Mouse (Mus musculus) neural tube, embryonic 15.5 days (tissue): ENCODE results near the gene Atf6. TPM values are rescaled to one million over a fixed set of nuclear protein-coding genes. Genes with fewer than 3 reads are reported as not detected.

Source experiments
- ATAC-seq: fragments of 200-750 bp; cut with Nextera tagmentation; 2 replicates; pipeline ENCODE4 v1.8.0; 2017; ENCODE audit warnings: mild to moderate bottlenecking, moderate TSS enrichment, moderate library complexity; ENCODE audit not compliant: low FRiP score
- H3K27ac ChIP-seq: fragments of 300-500 bp; sonication (generic); replicated peaks from 2 replicates; pipeline ENCODE4 v1.5.1; 2015; ENCODE audit warnings: mild to moderate bottlenecking, inconsistent platforms
- H3K27me3 ChIP-seq: fragments of 300-500 bp; sonication (generic); replicated peaks from 2 replicates; pipeline ENCODE4 v1.6.1; 2015; ENCODE audit warnings: inconsistent platforms
- H3K36me3 ChIP-seq: fragments of 300-500 bp; sonication (generic); 2 replicates; pipeline ENCODE4 v1.6.1; 2015; ENCODE audit warnings: inconsistent platforms
- H3K4me1 ChIP-seq: fragments of 300-500 bp; sonication (generic); 2 replicates; pipeline ENCODE4 v1.6.1; 2015; ENCODE audit warnings: inconsistent platforms
- H3K4me2 ChIP-seq: fragments of 300-500 bp; sonication (generic); 2 replicates; pipeline ENCODE4 v1.6.1; 2015; ENCODE audit warnings: inconsistent platforms, mild to moderate bottlenecking, moderate library complexity
- H3K4me3 ChIP-seq: fragments of 300-500 bp; sonication (generic); replicated peaks from 2 replicates; pipeline ENCODE4 v1.5.1; 2015; ENCODE audit warnings: mild to moderate bottlenecking, inconsistent platforms
- H3K9ac ChIP-seq: fragments of 300-500 bp; sonication (generic); replicated peaks from 2 replicates; pipeline ENCODE4 v1.6.1; 2015; ENCODE audit warnings: mild to moderate bottlenecking, inconsistent platforms
- H3K9me3 ChIP-seq: fragments of 300-500 bp; sonication (generic); replicated peaks from 2 replicates; pipeline ENCODE4 v1.6.1; 2016; ENCODE audit warnings: inconsistent platforms
- WGBS: fragments of 180-500 bp; shearing (Covaris S2); methylation state at CpG from one replicate; pipeline ENCODE4 v1.1.7; 2015; ENCODE audit warnings: mixed read lengths; 5-methylcytosine and 5-hydroxymethylcytosine counted together
- polyA plus RNA-seq: library from polyadenylated mRNA; unstranded; fragments of >200 nt; fragmentation: Nextera tagmentation; extraction: Ambion mirVana; gene quantifications from 2 replicates; pipeline ENCODE4 v1.2.1, GENCODE M21; 2015

Atf6 gene
- polyA plus RNA-seq, 1 experiment from 2014 or later = 7.2 TPM

DNA sequence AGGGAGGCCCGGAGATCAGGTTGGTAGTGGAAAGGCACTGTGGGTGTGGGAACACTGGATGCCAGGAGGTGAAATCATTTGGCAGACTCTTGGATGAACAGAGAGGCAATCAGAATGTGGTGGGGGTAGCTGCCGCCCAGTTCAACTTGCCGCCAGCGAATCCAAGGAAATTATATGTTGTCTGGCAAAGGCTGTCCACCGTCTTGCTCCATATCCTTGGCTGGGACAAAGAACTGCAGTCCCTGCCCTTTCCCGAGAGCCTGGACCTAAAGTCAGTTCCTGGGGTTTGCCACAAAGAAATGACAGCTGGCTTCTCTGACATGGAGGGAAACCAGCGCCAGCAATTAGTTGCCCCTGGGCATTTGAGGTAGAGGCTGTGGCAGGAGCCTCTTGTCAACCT, 202.4 kb downstream of the Atf6 start:
- 74% methylated on average over 7 of the region's 7 CpGs for WGBS

DNA sequence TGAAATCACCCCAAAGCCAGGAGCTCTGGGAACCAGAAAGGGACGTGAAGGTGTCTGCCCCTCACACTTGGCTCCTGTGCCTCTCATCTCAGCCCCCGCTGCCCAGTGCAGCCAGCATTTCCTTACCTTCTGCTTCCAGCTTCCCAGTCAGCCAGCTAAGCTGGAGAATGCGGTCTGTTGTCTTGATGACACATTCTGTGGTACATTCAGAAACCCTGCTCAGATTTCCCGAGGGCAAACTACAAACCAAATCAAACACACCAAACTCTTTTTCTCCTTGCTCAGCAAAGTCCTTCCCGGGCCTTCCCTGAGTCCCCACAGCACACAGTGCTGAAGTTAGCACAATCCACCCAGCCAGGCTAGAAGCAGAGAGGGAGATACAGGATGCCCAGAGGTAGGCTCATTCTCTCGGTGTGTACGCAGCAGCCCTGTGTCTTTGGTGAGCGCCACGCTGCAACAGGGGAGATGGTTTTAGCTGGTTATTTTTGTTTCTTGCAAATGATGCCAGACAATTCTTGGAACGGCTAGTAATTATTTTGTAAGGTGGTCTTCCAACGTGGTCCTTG, 202.9 kb downstream of the Atf6 start:
- WGBS = 79% methylated on average over 11 of the region's 11 CpGs
- ATAC-seq = no peak
- 0 out of 2 replicates have a peak overlapping the region, but pooled peaks have one; percentile 5 for H3K27ac ChIP-seq
- H3K9me3 ChIP-seq = no peaks in the 10 kb centered on the region
- H3K9ac ChIP-seq = no peak overlapping the region
- peaks cover 5% of the 10 kb centered on the region; the same call in 1 of the 2 replicates for H3K36me3 ChIP-seq
- no peak overlapping the region for H3K4me2 ChIP-seq
- H3K4me3 ChIP-seq = no peak overlapping the region
- H3K27me3 ChIP-seq = no peaks in the 10 kb centered on the region
- no peaks in the 10 kb centered on the region for H3K4me1 ChIP-seq

More for the DNA sequence above, 202.4 kb downstream of the Atf6 start:
- H3K9me3 ChIP-seq = no peaks in the 10 kb centered on the region
- no peak overlapping the region for H3K4me3 ChIP-seq
- no peak overlapping the region for H3K9ac ChIP-seq
- peaks cover 9% of the 10 kb centered on the region; the same call in 1 of the 2 replicates for H3K36me3 ChIP-seq
- no peaks in the 10 kb centered on the region for H3K4me1 ChIP-seq
- ATAC-seq = no peak; the same call in 1 of the 2 replicates
- H3K27ac ChIP-seq = 0 out of 2 replicates have a peak overlapping the region, but pooled peaks have one; percentile 5
- H3K27me3 ChIP-seq = no peaks in the 10 kb centered on the region
- no peak overlapping the region for H3K4me2 ChIP-seq

DNA sequence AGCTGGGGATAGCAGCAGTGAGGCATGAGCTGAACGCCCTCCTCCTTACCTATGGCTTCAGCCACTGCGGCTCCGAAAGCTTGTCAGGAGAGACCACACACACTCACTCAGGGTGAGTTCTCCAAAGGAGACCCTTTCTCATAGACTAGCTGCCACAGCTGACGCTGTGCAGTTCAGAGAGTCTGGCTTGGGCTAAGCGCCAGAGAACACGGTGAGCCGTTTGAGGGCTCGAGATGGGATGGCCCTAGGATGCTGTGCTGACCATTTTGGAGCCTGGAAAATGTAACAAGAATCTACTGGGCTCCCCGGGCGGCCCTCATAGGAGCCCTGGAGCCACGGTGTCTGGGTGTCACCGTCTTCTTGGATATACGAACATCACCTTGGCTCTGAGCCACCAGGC, 208.3 kb downstream of the Atf6 start:
- Histone ChIP-seq H3K9ac (no peak overlapping the region), H3K27ac (no peak overlapping the region), H3K36me3 (no peaks in the 10 kb centered on the region), H3K4me1 (peaks cover 13% of the 10 kb centered on the region), H3K27me3 (no peaks in the 10 kb centered on the region), H3K4me2 (no peak overlapping the region), H3K9me3 (no peaks in the 10 kb centered on the region), H3K4me3 (no peak overlapping the region)
- WGBS = 86% methylated on average over 13 of the region's 13 CpGs
- ATAC-seq = no peak

DNA sequence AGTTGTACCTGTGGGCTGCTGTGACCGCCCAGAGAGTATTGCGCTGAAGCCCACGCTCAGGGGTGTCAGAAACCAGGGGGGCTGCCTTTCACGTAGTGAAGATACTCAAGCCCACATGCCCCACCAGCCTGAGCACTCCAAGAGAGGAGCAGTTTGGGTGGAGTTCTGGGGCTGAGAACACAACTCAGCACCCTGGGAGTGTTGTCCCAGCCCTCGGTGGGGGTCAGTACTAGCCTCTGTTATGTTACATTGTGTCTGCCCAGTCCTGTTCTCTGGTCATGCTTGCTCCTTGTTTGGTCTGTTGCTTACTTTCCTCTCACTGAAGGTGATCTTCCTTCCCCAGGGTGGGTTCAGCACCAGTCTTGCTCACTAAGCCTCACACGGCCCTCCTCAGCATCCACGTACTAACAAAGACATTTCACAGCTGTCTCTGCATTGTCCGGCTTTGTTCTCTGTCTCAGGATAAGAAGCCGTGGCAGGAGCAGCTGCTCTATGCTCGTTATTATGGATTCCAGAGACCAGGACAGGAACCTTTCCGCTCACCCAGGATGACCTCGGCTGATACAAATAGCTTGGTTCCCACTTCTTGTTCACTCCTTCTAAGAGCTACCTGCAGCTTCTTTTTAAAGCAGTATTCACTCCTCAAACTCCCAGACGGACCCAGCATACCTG, 209.8 kb downstream of the Atf6 start:
- 52% methylated on average over 13 of the region's 13 CpGs for WGBS

DNA sequence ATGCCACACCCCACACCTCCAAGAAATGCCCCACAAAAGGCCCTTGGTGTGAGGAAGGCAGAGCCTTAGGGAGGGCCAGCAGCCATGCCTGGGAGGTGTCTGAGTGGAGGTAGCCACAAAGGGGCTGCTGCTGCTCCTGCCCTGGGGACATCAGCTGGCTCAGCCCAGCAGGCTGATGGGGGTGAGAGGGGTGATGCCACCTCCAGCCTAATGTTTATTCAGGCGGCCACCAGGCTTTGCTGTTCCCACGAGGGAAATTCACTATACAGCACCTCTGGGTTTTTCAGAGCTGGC, 210.4 kb downstream of the Atf6 start:
- 27% methylated on average over 2 of the region's 2 CpGs for WGBS
- ATAC-seq = peak; percentile 10; the same call in 1 of the 2 replicates
- H3K27ac ChIP-seq = no peak overlapping the region

More for the DNA sequence above, 209.8 kb downstream of the Atf6 start:
- H3K4me3 ChIP-seq = no peak overlapping the region
- H3K27me3 ChIP-seq = no peaks in the 10 kb centered on the region
- H3K4me1 ChIP-seq = peaks cover 13% of the 10 kb centered on the region
- no peak overlapping the region for H3K27ac ChIP-seq
- H3K9ac ChIP-seq = no peak overlapping the region
- no peaks in the 10 kb centered on the region for H3K9me3 ChIP-seq
- no peak overlapping the region for H3K4me2 ChIP-seq
- H3K36me3 ChIP-seq = no peaks in the 10 kb centered on the region
- ATAC-seq = no peak

DNA sequence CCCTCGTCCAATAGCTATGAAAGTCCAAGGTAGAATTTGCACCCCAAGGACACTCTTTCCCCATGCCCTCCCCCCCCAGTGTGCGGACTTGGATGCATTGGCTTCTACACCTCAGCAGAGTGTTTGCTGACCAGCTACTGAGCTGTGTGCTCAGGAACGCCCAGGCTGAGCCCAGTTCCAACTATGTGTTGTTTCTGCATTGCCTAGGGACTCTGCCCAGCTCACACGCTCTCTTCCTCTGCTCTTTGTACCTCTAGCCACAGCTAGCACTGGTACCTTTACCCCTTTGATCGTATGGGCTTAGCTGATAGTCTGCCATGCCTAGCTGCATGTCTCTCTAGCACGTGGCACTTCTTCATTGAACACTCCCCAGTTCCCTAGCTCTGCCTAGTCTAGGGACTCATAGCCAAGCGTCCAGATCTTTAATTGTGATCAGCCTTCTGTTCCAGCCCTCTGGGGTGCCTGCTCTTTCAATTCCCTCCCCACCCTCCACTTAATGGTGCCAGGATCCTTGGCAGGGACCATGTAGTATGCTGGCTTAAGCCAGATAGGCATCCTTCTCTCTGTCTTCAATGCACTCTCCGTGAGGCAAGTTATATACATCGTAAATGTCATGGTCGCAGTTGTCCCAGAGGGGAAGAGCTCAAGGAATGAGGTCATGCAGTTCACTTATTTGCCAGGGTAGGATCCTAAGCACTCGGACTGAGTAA, 210.9 kb downstream of the Atf6 start:
- peak; percentile 17; the same call in 1 of the 2 replicates for ATAC-seq
- Histone ChIP-seq H3K9me3 (no peaks in the 10 kb centered on the region), H3K4me3 (no peak overlapping the region), H3K9ac (no peak overlapping the region), H3K27ac (no peak overlapping the region), H3K27me3 (no peaks in the 10 kb centered on the region), H3K36me3 (no peaks in the 10 kb centered on the region), H3K4me1 (peaks cover 13% of the 10 kb centered on the region), H3K4me2 (no peak overlapping the region)
- WGBS = 57% methylated on average over 11 of the region's 11 CpGs

More for the DNA sequence above, 210.4 kb downstream of the Atf6 start:
- Histone ChIP-seq H3K9me3 (no peaks in the 10 kb centered on the region), H3K9ac (no peak overlapping the region), H3K4me3 (no peak overlapping the region), H3K4me2 (no peak overlapping the region), H3K4me1 (peaks cover 13% of the 10 kb centered on the region), H3K36me3 (no peaks in the 10 kb centered on the region), H3K27me3 (no peaks in the 10 kb centered on the region)

DNA sequence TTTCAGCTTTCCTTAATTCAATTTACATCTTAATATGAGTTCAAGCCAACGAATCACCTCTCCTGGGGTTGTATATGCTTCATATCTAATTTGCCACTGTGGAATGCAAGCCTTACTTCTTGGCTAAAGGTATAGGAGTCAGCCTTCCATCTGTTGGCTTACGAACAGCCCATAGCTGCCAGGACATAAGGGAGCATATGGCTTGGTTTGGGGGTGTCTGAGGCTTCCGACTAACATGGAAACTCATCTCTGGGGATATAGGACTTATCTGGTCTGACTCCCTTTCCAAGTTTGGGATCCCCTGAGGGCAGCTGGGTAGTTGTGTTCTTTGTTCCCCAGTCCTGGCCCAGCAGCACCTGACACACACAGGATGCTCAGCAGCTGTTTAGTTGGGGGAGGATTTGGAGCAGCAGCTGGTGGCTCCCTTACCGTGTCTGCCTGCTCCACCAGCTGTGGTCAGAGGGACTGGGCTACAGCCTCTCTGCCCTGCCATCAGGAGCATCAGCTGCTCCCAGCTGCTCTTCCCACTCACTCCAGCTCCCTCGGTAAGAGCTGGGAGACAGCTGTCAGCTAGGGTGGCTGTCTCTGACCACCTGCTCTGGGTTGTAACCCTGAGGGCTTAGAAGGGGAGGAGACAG, 212.2 kb downstream of the Atf6 start:
- 46% methylated on average over 5 of the region's 5 CpGs for WGBS
- H3K4me3 ChIP-seq = no peak overlapping the region
- no peaks in the 10 kb centered on the region for H3K27me3 ChIP-seq
- peaks cover 13% of the 10 kb centered on the region for H3K4me1 ChIP-seq
- H3K9ac ChIP-seq = no peak overlapping the region
- ATAC-seq = no peak
- H3K36me3 ChIP-seq = no peaks in the 10 kb centered on the region
- no peaks in the 10 kb centered on the region for H3K9me3 ChIP-seq
- H3K4me2 ChIP-seq = no peak overlapping the region
- H3K27ac ChIP-seq = no peak overlapping the region

Other genes with a start within 250 kb of the Atf6 start
- 7.0 and 8.0 TPM in 2 replicates for gene Olfml2b, start 223.2 kb downstream of the Atf6 start, polyA plus RNA-seq
- 0.36 and 0.91 TPM in 2 replicates for gene Gm26620, start 17.3 kb upstream of the Atf6 start, polyA plus RNA-seq
- gene Dusp12, start 17.8 kb upstream of the Atf6 start, polyA plus RNA-seq = 43.5 and 51.7 TPM in 2 replicates
- gene Fcrlb, start 45.2 kb upstream of the Atf6 start, polyA plus RNA-seq = 1.1 and 1.4 TPM in 2 replicates
- gene Fcrla, start 59.8 kb upstream of the Atf6 start, polyA plus RNA-seq = not detected in 2 replicates
- 1.1 and 3.2 TPM in 2 replicates for gene Fcgr2b, start 108.8 kb upstream of the Atf6 start, polyA plus RNA-seq
- gene Fcgr4, start 151.1 kb upstream of the Atf6 start, polyA plus RNA-seq = 0.40 and 0.95 TPM in 2 replicates
- gene Fcgr3, start 197.2 kb upstream of the Atf6 start, polyA plus RNA-seq = 11.5 and 11.8 TPM in 2 replicates
- gene Cfap126, start 246.1 kb upstream of the Atf6 start, polyA plus RNA-seq = 4.4 and 6.3 TPM in 2 replicates